Mouse (Mus musculus): Measurements from ENCODE around the gene Mroh7.

GRCm38 (mm10) chr4:106778116-106778788 is 47.5 kb upstream of the Mroh7 start:
- TF ChIP-seq POLR2A (IDR thresholded peaks at IDR 0.05; ENCODE audit: borderline replicate concordance, insufficient read depth, low read length) (no peak), CTCF (IDR thresholded peaks at IDR 0.05; ENCODE audit: borderline replicate concordance, insufficient read depth, low read depth, low read length) (no peak)
